Mouse (Mus musculus) MEL (cell line): ENCODE data around the gene Asb4. TPM values are rescaled to one million over a fixed set of nuclear protein-coding genes. Genes with fewer than 3 reads are reported as not detected.

ENCODE experiments used
- DNase-seq: peaks from one replicate; pipeline ENCODE4 v3.0.0; 2011; ENCODE audit warnings: low read depth, low spot score
- H3K27ac ChIP-seq: 2 replicates; pipeline ENCODE4 v1.5.1; 2012; ENCODE audit warnings: low read depth, mild to moderate bottlenecking, control low read depth, low read length, moderate library complexity; ENCODE audit not compliant: control insufficient read depth
- H3K27me3 ChIP-seq, 2 experiments: fragments of 150-350 bp in 1 of 2; sonication (generic) in 1 of 2; 2 replicates each; pipeline ENCODE4 v1.6.1; 2012; ENCODE audit warnings: low read length in 2 of 2, mild to moderate bottlenecking in 2 of 2, improper control_type of control experiment in 1 of 2, moderate library complexity in 1 of 2; ENCODE audit not compliant: insufficient read depth in 2 of 2, control insufficient read depth in 1 of 2
- H3K36me3 ChIP-seq, 2 experiments: 2 replicates each; pipeline ENCODE4 v1.6.1; 2012 to 2014; ENCODE audit warnings: low read length in 2 of 2, improper control_type of control experiment in 1 of 2, inconsistent platforms in 1 of 2, mild to moderate bottlenecking in 1 of 2; ENCODE audit not compliant: insufficient read depth in 2 of 2, control insufficient read depth in 1 of 2
- H3K4me1 ChIP-seq, 2 experiments: fragments of 150-350 bp in 1 of 2; sonication (generic) in 1 of 2; 2 replicates each; pipeline ENCODE4 v1.6.1; 2012; ENCODE audit warnings: low read length in 2 of 2, improper control_type of control experiment in 1 of 2, mild to moderate bottlenecking in 1 of 2; ENCODE audit not compliant: insufficient read depth in 2 of 2, control insufficient read depth in 1 of 2
- H3K4me3 ChIP-seq, 2 experiments: fragments of 150-350 bp in 1 of 2; sonication (generic) in 1 of 2; 2 replicates each; pipeline ENCODE4 v1.5.1; 2012; ENCODE audit warnings: low read depth in 2 of 2, low read length in 2 of 2, mild to moderate bottlenecking in 2 of 2, moderate library complexity in 2 of 2, control low read depth in 1 of 2, improper control_type of control experiment in 1 of 2; ENCODE audit not compliant: control insufficient read depth in 1 of 2, insufficient read depth in 1 of 2
- H3K79me2 ChIP-seq: 2 replicates; pipeline ENCODE4 v1.6.1; 2012; ENCODE audit warnings: mild to moderate bottlenecking, low read length, moderate library complexity; ENCODE audit not compliant: control insufficient read depth, poor library complexity, insufficient read depth
- H3K9ac ChIP-seq: 2 replicates; pipeline ENCODE4 v1.6.1; 2012; ENCODE audit warnings: low read depth, mild to moderate bottlenecking, control low read depth, low read length, moderate library complexity; ENCODE audit not compliant: control insufficient read depth, poor library complexity, severe bottlenecking
- H3K9me3 ChIP-seq: fragments of 150-350 bp; sonication (generic); replicated peaks from 2 replicates; pipeline ENCODE4 v1.6.1; 2012; ENCODE audit warnings: mild to moderate bottlenecking, low read length, improper control_type of control experiment, moderate library complexity; ENCODE audit not compliant: insufficient read depth
- BHLHE40 ChIP-seq: IDR thresholded peaks from 2 replicates; pipeline ENCODE4 v1.6.1; 2012; ENCODE audit warnings: low read depth, mild to moderate bottlenecking, inconsistent platforms, low read length, improper control_type of control experiment, borderline replicate concordance
- CTCF ChIP-seq, 3 experiments: IDR thresholded peaks in 2 of 3; conservative IDR thresholded peaks in 1 of 3; 2 replicates each; pipeline ENCODE4 v1.5.1; 2011 to 2012; ENCODE audit warnings: low read length in 3 of 3, low read depth in 2 of 3, mild to moderate bottlenecking in 2 of 3, improper control_type of control experiment in 1 of 3, inconsistent platforms in 1 of 3, mixed read lengths in 1 of 3, moderate library complexity in 1 of 3; ENCODE audit not compliant: control insufficient read depth in 1 of 3, insufficient read depth in 1 of 3, poor library complexity in 1 of 3, severe bottlenecking in 1 of 3
- EP300 ChIP-seq, 2 experiments: IDR thresholded peaks; 2 replicates each; pipeline ENCODE4 v1.6.1; 2011; ENCODE audit warnings: improper control_type of control experiment in 2 of 2, low read length in 2 of 2, low read depth in 1 of 2, mild to moderate bottlenecking in 1 of 2
- ETS1 ChIP-seq: IDR thresholded peaks from 2 replicates; pipeline ENCODE4 v1.6.1; 2012; ENCODE audit warnings: low read depth, mild to moderate bottlenecking, inconsistent platforms, low read length, improper control_type of control experiment, moderate library complexity
- GATA1 ChIP-seq: IDR thresholded peaks from 2 replicates; pipeline ENCODE4 v1.6.1; 2011; ENCODE audit warnings: low read depth, low read length, improper control_type of control experiment
- MAX ChIP-seq: IDR thresholded peaks from 2 replicates; pipeline ENCODE4 v1.6.1; 2011; ENCODE audit warnings: low read length, improper control_type of control experiment
- MAZ ChIP-seq: IDR thresholded peaks from 2 replicates; pipeline ENCODE4 v1.6.1; 2012; ENCODE audit warnings: low read depth, mild to moderate bottlenecking, inconsistent platforms, low read length, improper control_type of control experiment
- MEF2A ChIP-seq: IDR thresholded peaks from 2 replicates; pipeline ENCODE4 v1.6.1; 2014; ENCODE audit warnings: low read depth, mild to moderate bottlenecking, inconsistent platforms, low read length, improper control_type of control experiment; ENCODE audit not compliant: poor library complexity, insufficient replicate concordance, severe bottlenecking; ENCODE audit errors: extremely low read depth
- MYC ChIP-seq: IDR thresholded peaks from 2 replicates; pipeline ENCODE4 v1.6.1; 2011; ENCODE audit warnings: low read depth, mild to moderate bottlenecking, low read length, improper control_type of control experiment, moderate library complexity
- NRF1 ChIP-seq: IDR thresholded peaks from 2 replicates; pipeline ENCODE4 v1.6.1; 2014; ENCODE audit warnings: low read depth, mild to moderate bottlenecking, inconsistent platforms, low read length, improper control_type of control experiment, moderate library complexity; ENCODE audit not compliant: poor library complexity, insufficient read depth, severe bottlenecking
- POLR2AphosphoS2 ChIP-seq: IDR thresholded peaks from 2 replicates; pipeline ENCODE4 v1.6.1; 2011; ENCODE audit warnings: low read length, improper control_type of control experiment
- RAD21 ChIP-seq: IDR thresholded peaks from 2 replicates; pipeline ENCODE4 v1.6.1; 2011; ENCODE audit warnings: mild to moderate bottlenecking, low read depth, low read length, improper control_type of control experiment
- RCOR1 ChIP-seq: IDR thresholded peaks from 2 replicates; pipeline ENCODE4 v1.6.1; 2012; ENCODE audit warnings: low read depth, mild to moderate bottlenecking, inconsistent platforms, low read length, improper control_type of control experiment
- SIN3A ChIP-seq: IDR thresholded peaks from 2 replicates; pipeline ENCODE4 v1.6.1; 2012; ENCODE audit warnings: low read length, improper control_type of control experiment, inconsistent platforms
- TBP ChIP-seq: IDR thresholded peaks from 2 replicates; pipeline ENCODE4 v1.8.0; 2011; ENCODE audit warnings: low read depth, low read length, improper control_type of control experiment
- UBTF ChIP-seq: IDR thresholded peaks from 2 replicates; pipeline ENCODE4 v1.6.1; 2012; ENCODE audit warnings: low read depth, mild to moderate bottlenecking, inconsistent platforms, low read length, improper control_type of control experiment, moderate library complexity, borderline replicate concordance; ENCODE audit not compliant: insufficient read depth
- polyA plus RNA-seq, 2 experiments: library from polyadenylated mRNA; stranded (reverse) in 1 of 2; unstranded in 1 of 2; fragments of >175 nt in 1 of 2; fragments of >200 nt in 1 of 2; gene quantifications; 2 replicates each; pipeline versions ENCODE4 v1.2.1 to v1.2.4; 2012; ENCODE audit warnings: low replicate concordance in 2 of 2, low read depth in 1 of 2; ENCODE audit not compliant: insufficient read length in 2 of 2, insufficient read depth in 1 of 2, missing spikeins in 1 of 2
- total RNA-seq: library from RNA; depleted of rRNA; stranded (reverse); fragments of 300-350 nt; gene quantifications from 2 replicates; pipeline ENCODE4 v1.2.3, GENCODE M21; 2012

Asb4 gene
- total and polyA plus RNA-seq, 3 experiments = not detected

- no peak for TF ChIP-seq MAZ
- TF ChIP-seq CTCF (IDR thresholded peaks at IDR 0.05 in 2 of 3, conservative IDR thresholded peaks at IDR 0.05 in 1 of 3; ENCODE audit: control insufficient read depth in 1 of 3, insufficient read depth in 1 of 3, low read depth in 2 of 3, low read length in 3 of 3, poor library complexity in 1 of 3, severe bottlenecking in 1 of 3) = no peak
- TF ChIP-seq RAD21 = no peak
- TF ChIP-seq POLR2AphosphoS2 = no peak
- no peak for TF ChIP-seq EP300 (IDR thresholded peaks at IDR 0.05; ENCODE audit: low read depth in 1 of 2, low read length in 2 of 2)
- TF ChIP-seq SIN3A = no peak
- no peak for TF ChIP-seq BHLHE40
- no peak for TF ChIP-seq MEF2A
- TF ChIP-seq ETS1 = no peak
- TF ChIP-seq UBTF = no peak
- Histone ChIP-seq H3K36me3 (peaks cover 0 to 8% of the 10 kb centered on the region in 2 experiments; a peak in 2 of 4 replicates), H3K27ac (no peak overlapping the region), H3K27me3 (no peaks in the 10 kb centered on the region), H3K4me1 (peaks cover 10% of the 10 kb centered on the region in 2 experiments), H3K79me2 (no peaks in the 10 kb centered on the region), H3K4me3 (no peak overlapping the region), H3K9ac (no peak overlapping the region), H3K9me3 (no peaks in the 10 kb centered on the region)
- DNase-seq = peak; percentile 27
Observed at GRCm38 (mm10) chr6:5361987-5362386, 21.2 kb upstream of the Asb4 start.

DNA sequence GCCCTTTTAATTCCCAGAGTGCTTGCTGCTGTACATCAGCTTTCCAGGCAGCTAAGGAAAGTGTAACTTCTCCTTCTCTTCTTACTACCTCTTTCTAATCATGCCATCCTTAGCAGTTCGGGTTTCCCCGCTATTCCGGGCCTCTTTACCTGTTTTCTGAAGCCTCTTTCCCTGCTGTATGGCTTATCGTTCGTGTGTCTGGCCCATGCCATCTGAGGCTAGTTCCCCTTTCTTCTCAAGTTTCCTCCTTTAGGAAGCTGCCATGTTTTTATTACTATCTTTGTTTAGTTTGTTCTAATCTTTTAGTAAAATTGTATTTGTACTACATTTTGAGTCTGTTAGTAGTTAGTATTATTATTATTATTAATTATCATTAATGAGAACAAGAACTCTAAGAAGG is 17.3 kb upstream of the Asb4 start:
- Histone ChIP-seq H3K36me3 (peaks cover 0 to 6% of the 10 kb centered on the region in 2 experiments; a peak in 2 of 4 replicates), H3K27ac (no peak overlapping the region), H3K9me3 (no peaks in the 10 kb centered on the region), H3K9ac (no peak overlapping the region), H3K4me1 (peaks cover 8 to 10% of the 10 kb centered on the region in 2 experiments), H3K27me3 (no peaks in the 10 kb centered on the region), H3K79me2 (no peaks in the 10 kb centered on the region), H3K4me3 (no peak overlapping the region)
- TF ChIP-seq MAX = no peak
- no peak for TF ChIP-seq NRF1
- TF ChIP-seq SIN3A = no peak
- TF ChIP-seq MYC = 0 out of 2 replicates have a peak, but pooled peaks have one; percentile 20
- 0 out of 2 replicates have a peak, but pooled peaks have one; percentile 28 for TF ChIP-seq RCOR1
- TF ChIP-seq ETS1 = peak; percentile 42
- TF ChIP-seq EP300 (IDR thresholded peaks at IDR 0.05; ENCODE audit: low read depth in 1 of 2, low read length in 2 of 2) = peak; percentile 39 to 68; a peak in 3 of 4 replicates
- TF ChIP-seq UBTF = peak; percentile 100
- peak; percentile 99 for TF ChIP-seq TBP
- TF ChIP-seq GATA1 = peak; percentile 46; the same call in 1 of the 2 replicates
- DNase-seq = peak; percentile 72
